In the genomic region with DNA sequence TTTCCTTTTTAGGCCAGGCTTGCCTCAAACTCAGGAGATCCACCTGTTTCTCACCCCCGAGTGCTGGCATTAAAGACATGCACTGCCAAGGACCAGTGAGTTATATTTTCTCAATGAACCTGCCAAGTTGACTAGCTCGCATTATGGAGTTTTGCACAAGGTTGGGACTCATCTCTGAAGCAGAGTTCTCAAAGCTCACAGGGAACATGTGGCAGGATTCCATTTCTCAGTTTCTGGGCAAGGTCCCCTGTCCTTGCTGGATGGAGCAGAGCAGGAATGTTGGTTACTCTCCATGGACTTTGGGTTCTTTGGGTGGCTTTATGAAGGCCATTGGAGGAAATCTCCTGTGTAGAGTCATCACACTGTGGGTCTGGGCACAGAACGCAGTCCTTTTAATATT, we compare ENCODE assay signal across 9 mouse cellular contexts. TPM values are rescaled to one million over a fixed set of nuclear protein-coding genes. Genes with fewer than 3 reads are reported as not detected.
DNase-seq lines count a peak whose midpoint lies in the region; ATAC-seq and TF ChIP-seq lines count a peak whose summit lies in the region.
"Had no signal": no experiment of that assay in that cellular context is flagged by ENCODE, and none has a peak within 500 bp of the region (broad histone marks: within the 10 kb centered on the region; RNA-seq: fewer than 3 reads in every experiment).

No protein-coding gene starts in this region.

- DNase-seq in hindbrain, embryonic 10.5 days (ENCODE audit: low spot score): no peak
- no peak for DNase-seq in hindbrain, embryonic 11.5 days (ENCODE audit: low spot score)
- no peak for DNase-seq in hindbrain, postnatal 0 days (ENCODE audit: low spot score)
- DNase-seq in midbrain, embryonic 14.5 days: no peak
- no peak for DNase-seq in yolk sac, embryonic 10.5 days (ENCODE audit: low spot score)
- DNase-seq in gastrocnemius, adult 8-10 months (ENCODE audit: low spot score in 2 of 2): no peak

- H3K4me2 ChIP-seq in hindbrain, embryonic 11.5 days (replicated peaks; ENCODE audit: low read depth, low read length): no peak overlapping the region; the same call in 1 of the 2 replicates
- peak overlapping the region; percentile 61 for H3K4me2 ChIP-seq in hindbrain, postnatal 0 days (ENCODE audit: low read depth, low read length)
- peak overlapping the region; percentile 60 for H3K4me2 ChIP-seq in midbrain, embryonic 14.5 days (ENCODE audit: low read length)

- peaks cover 13% of the 10 kb centered on the region for H3K4me1 ChIP-seq in hindbrain, embryonic 10.5 days (replicated peaks)
- no peaks in the 10 kb centered on the region for H3K4me1 ChIP-seq in hindbrain, embryonic 11.5 days (replicated peaks; ENCODE audit: control insufficient read depth, insufficient read depth, low read length)
- H3K4me1 ChIP-seq in brown adipose tissue, adult 24 weeks (ENCODE audit: control insufficient read depth, insufficient read depth, insufficient read length, low read length): peaks cover 4% of the 10 kb centered on the region; the same call in 1 of the 2 replicates
- H3K4me1 ChIP-seq in hindbrain, postnatal 0 days (ENCODE audit: insufficient read depth, low read length): no peaks in the 10 kb centered on the region
- H3K4me1 ChIP-seq in midbrain, embryonic 14.5 days (ENCODE audit: control insufficient read depth, insufficient read depth, low read length): no peaks in the 10 kb centered on the region

- WGBS in hindbrain, embryonic 10.5 days: 82% methylated on average over 3 of the region's 3 CpGs
- 88% methylated on average over 3 of the region's 3 CpGs for WGBS in hindbrain, embryonic 11.5 days
- 80% methylated on average over 3 of the region's 3 CpGs for WGBS in hindbrain, postnatal 0 days
- 84% methylated on average over 3 of the region's 3 CpGs for WGBS in midbrain, embryonic 14.5 days

- H3K9me3 ChIP-seq in hindbrain, embryonic 10.5 days: no peaks in the 10 kb centered on the region
- no peaks in the 10 kb centered on the region for H3K9me3 ChIP-seq in hindbrain, embryonic 11.5 days (ENCODE audit: control insufficient read depth, low read length)
- H3K9me3 ChIP-seq in hindbrain, postnatal 0 days (ENCODE audit: low read length): no peaks in the 10 kb centered on the region
- no peaks in the 10 kb centered on the region for H3K9me3 ChIP-seq in midbrain, embryonic 14.5 days (ENCODE audit: control insufficient read depth, low read length)

- no peaks in the 10 kb centered on the region for H3K36me3 ChIP-seq in hindbrain, embryonic 10.5 days
- H3K36me3 ChIP-seq in hindbrain, embryonic 11.5 days (ENCODE audit: control insufficient read depth, insufficient read depth, low read length): no peaks in the 10 kb centered on the region
- no peaks in the 10 kb centered on the region for H3K36me3 ChIP-seq in hindbrain, postnatal 0 days (ENCODE audit: insufficient read depth, low read length)
- no peaks in the 10 kb centered on the region for H3K36me3 ChIP-seq in midbrain, embryonic 14.5 days (ENCODE audit: control insufficient read depth, insufficient read depth, low read length)

- TF ChIP-seq CTCF in hindbrain, postnatal 0 days (IDR thresholded peaks at IDR 0.05; ENCODE audit: low read depth): no peak

- H3K27me3 ChIP-seq in hindbrain, embryonic 10.5 days (ENCODE audit: insufficient read depth, poor library complexity, severe bottlenecking): peaks cover 21% of the 10 kb centered on the region
- H3K27me3 ChIP-seq in hindbrain, embryonic 11.5 days (ENCODE audit: control insufficient read depth, insufficient read depth, low read length): no peaks in the 10 kb centered on the region
- no peaks in the 10 kb centered on the region for H3K27me3 ChIP-seq in hindbrain, postnatal 0 days (ENCODE audit: insufficient read depth, low read length)
- H3K27me3 ChIP-seq in midbrain, embryonic 14.5 days (ENCODE audit: control insufficient read depth, insufficient read depth, low read length): no peaks in the 10 kb centered on the region

- peak overlapping the region; percentile 50 for H3K4me3 ChIP-seq in hindbrain, embryonic 10.5 days
- no peak overlapping the region for H3K4me3 ChIP-seq in hindbrain, embryonic 11.5 days (ENCODE audit: low read depth, low read length)
- H3K4me3 ChIP-seq in brown adipose tissue, adult 24 weeks (ENCODE audit: insufficient read depth, low read depth, low read length): peak overlapping the region; percentile 68
- peak overlapping the region; percentile 36 for H3K4me3 ChIP-seq in hindbrain, postnatal 0 days (ENCODE audit: low read length)
- H3K4me3 ChIP-seq in midbrain, embryonic 14.5 days (replicated peaks; ENCODE audit: low read depth, low read length): no peak overlapping the region

- no peak for ATAC-seq in hindbrain, embryonic 11.5 days (ENCODE audit: low FRiP score)
- ATAC-seq in hindbrain, postnatal 0 days: no peak
- ATAC-seq in midbrain, embryonic 14.5 days (ENCODE audit: low FRiP score, low TSS enrichment): no peak
- no peak for ATAC-seq in frontal cortex, adult (ENCODE audit: low TSS enrichment)

- H3K27ac ChIP-seq in hindbrain, embryonic 10.5 days: no peak overlapping the region
- no peak overlapping the region for H3K27ac ChIP-seq in hindbrain, embryonic 11.5 days (ENCODE audit: low read depth, low read length)
- peak overlapping the region; percentile 89 for H3K27ac ChIP-seq in brown adipose tissue, adult 24 weeks (replicated peaks; ENCODE audit: low read depth, low read length)
- H3K27ac ChIP-seq in hindbrain, postnatal 0 days: no peak overlapping the region
- no peak overlapping the region for H3K27ac ChIP-seq in midbrain, embryonic 14.5 days (replicated peaks; ENCODE audit: low read depth, low read length)

- no peak overlapping the region for H3K9ac ChIP-seq in hindbrain, embryonic 11.5 days (ENCODE audit: low read depth, low read length)
- H3K9ac ChIP-seq in hindbrain, postnatal 0 days (replicated peaks; ENCODE audit: low read length): no peak overlapping the region
- H3K9ac ChIP-seq in midbrain, embryonic 14.5 days (replicated peaks; ENCODE audit: low read length): no peak overlapping the region

RNA-seq across cellular contexts. Expression of gene Gm6034, which starts 0.5 kb away (rescaled TPM):
- not detected in 2 replicates for polyA plus RNA-seq in hindbrain, embryonic 10.5 days (2016; fragmentation: Nextera tagmentation; extraction: Ambion mirVana)
- polyA plus RNA-seq in hindbrain, embryonic 11.5 days (2014; fragmentation: Nextera tagmentation; extraction: Ambion mirVana): not detected in 2 replicates
- polyA plus RNA-seq in brown adipose tissue, adult 24 weeks (2012; ENCODE audit: insufficient read depth, insufficient read length, missing spikeins): not detected in 2 replicates
- total RNA-seq in hindbrain, postnatal 0 days (2014; rRNA removed): not detected in 2 replicates
- not detected in 2 replicates for polyA plus RNA-seq in hindbrain, postnatal 0 days (2015; fragmentation: Nextera tagmentation; extraction: Ambion mirVana)
- polyA plus RNA-seq in midbrain, embryonic 14.5 days (2014; fragmentation: Nextera tagmentation; extraction: Ambion mirVana): not detected in 2 replicates
- total RNA-seq in gastrocnemius, adult 8-10 months (2022): not detected
- total RNA-seq: gastrocnemius, adult 18-20 months had no signal

RNA-seq across cellular contexts. Expression of gene H2-T22, which starts 0.7 kb away (rescaled TPM):
- polyA plus RNA-seq in hindbrain, embryonic 10.5 days (2016; fragmentation: Nextera tagmentation; extraction: Ambion mirVana): 7.4 and 8.9 TPM in 2 replicates
- polyA plus RNA-seq in hindbrain, embryonic 11.5 days (2014; fragmentation: Nextera tagmentation; extraction: Ambion mirVana): 7.0 and 8.3 TPM in 2 replicates
- 57.5 and 83.0 TPM in 2 replicates for polyA plus RNA-seq in brown adipose tissue, adult 24 weeks (2012; ENCODE audit: insufficient read depth, insufficient read length, missing spikeins)
- total RNA-seq in hindbrain, postnatal 0 days (2014; rRNA removed): 10.0 and 15.4 TPM in 2 replicates
- polyA plus RNA-seq in hindbrain, postnatal 0 days (2015; fragmentation: Nextera tagmentation; extraction: Ambion mirVana): 9.1 and 11.8 TPM in 2 replicates
- 4.8 and 7.5 TPM in 2 replicates for polyA plus RNA-seq in midbrain, embryonic 14.5 days (2014; fragmentation: Nextera tagmentation; extraction: Ambion mirVana)
- 10 to 100 TPM; 11.7 to 14.0 (median 13.0) TPM for total RNA-seq in gastrocnemius, adult 8-10 months (2022)

RNA-seq across cellular contexts. Expression of gene H2-T23, which starts 10.6 kb away (rescaled TPM):
- polyA plus RNA-seq in hindbrain, embryonic 10.5 days (2016; fragmentation: Nextera tagmentation; extraction: Ambion mirVana): 4.0 and 4.2 TPM in 2 replicates
- polyA plus RNA-seq in hindbrain, embryonic 11.5 days (2014; fragmentation: Nextera tagmentation; extraction: Ambion mirVana): 3.0 and 4.0 TPM in 2 replicates
- 16.3 and 22.1 TPM in 2 replicates for polyA plus RNA-seq in brown adipose tissue, adult 24 weeks (2012; ENCODE audit: insufficient read depth, insufficient read length, missing spikeins)
- 6.6 and 7.3 TPM in 2 replicates for total RNA-seq in hindbrain, postnatal 0 days (2014; rRNA removed)
- 8.8 and 9.4 TPM in 2 replicates for polyA plus RNA-seq in hindbrain, postnatal 0 days (2015; fragmentation: Nextera tagmentation; extraction: Ambion mirVana)
- polyA plus RNA-seq in midbrain, embryonic 14.5 days (2014; fragmentation: Nextera tagmentation; extraction: Ambion mirVana): 4.4 TPM in 2 replicates
- total RNA-seq in gastrocnemius, adult 8-10 months (2022): 1 to 10 TPM; 5.6 to 9.3 (median 7.1) TPM

RNA-seq across cellular contexts. Expression of gene Gm11127, which starts 14.9 kb away (rescaled TPM):
- not detected in 2 replicates for polyA plus RNA-seq in hindbrain, embryonic 10.5 days (2016; fragmentation: Nextera tagmentation; extraction: Ambion mirVana)
- not detected in 2 replicates for polyA plus RNA-seq in hindbrain, embryonic 11.5 days (2014; fragmentation: Nextera tagmentation; extraction: Ambion mirVana)
- polyA plus RNA-seq in brown adipose tissue, adult 24 weeks (2012; ENCODE audit: insufficient read depth, insufficient read length, missing spikeins): not detected in 2 replicates
- total RNA-seq in hindbrain, postnatal 0 days (2014; rRNA removed): not detected in 2 replicates
- polyA plus RNA-seq in hindbrain, postnatal 0 days (2015; fragmentation: Nextera tagmentation; extraction: Ambion mirVana): not detected in 2 replicates
- not detected in 2 replicates for polyA plus RNA-seq in midbrain, embryonic 14.5 days (2014; fragmentation: Nextera tagmentation; extraction: Ambion mirVana)
- 1 to 10 TPM; 1.8 to 2.7 (median 2.2) TPM for total RNA-seq in gastrocnemius, adult 8-10 months (2022)

RNA-seq across cellular contexts. Expression of gene H2-T24, which starts 22.9 kb away (rescaled TPM):
- 4.3 and 4.9 TPM in 2 replicates for polyA plus RNA-seq in hindbrain, embryonic 10.5 days (2016; fragmentation: Nextera tagmentation; extraction: Ambion mirVana)
- 4.1 and 5.9 TPM in 2 replicates for polyA plus RNA-seq in hindbrain, embryonic 11.5 days (2014; fragmentation: Nextera tagmentation; extraction: Ambion mirVana)
- polyA plus RNA-seq in brown adipose tissue, adult 24 weeks (2012; ENCODE audit: insufficient read depth, insufficient read length, missing spikeins): 3.3 and 3.9 TPM in 2 replicates
- 0.10 and 0.11 TPM in 2 replicates for total RNA-seq in hindbrain, postnatal 0 days (2014; rRNA removed)
- polyA plus RNA-seq in hindbrain, postnatal 0 days (2015; fragmentation: Nextera tagmentation; extraction: Ambion mirVana): 7.1 and 7.7 TPM in 2 replicates
- 7.4 and 9.8 TPM in 2 replicates for polyA plus RNA-seq in midbrain, embryonic 14.5 days (2014; fragmentation: Nextera tagmentation; extraction: Ambion mirVana)
- 1 to 10 TPM in 1 of 4 experiments, under 1 TPM in 3; 0.82 to 1.6 (median 0.93) TPM for total RNA-seq in gastrocnemius, adult 8-10 months (2022)

Comparison
In these comparisons a context has a peak if more than half of its experiments do, and no peak if none do; other contexts are left out.
1. H3K4me3 ChIP-seq: peak in hindbrain, embryonic 10.5 days (single experiment), brown adipose tissue, adult 24 weeks (single experiment) and hindbrain, postnatal 0 days (single experiment); none in hindbrain, embryonic 11.5 days (single experiment) and midbrain, embryonic 14.5 days (single experiment).